Mouse (Mus musculus): ENCODE measurements around the gene Cul5. TPM values are rescaled to one million over a fixed set of nuclear protein-coding genes. Genes with fewer than 3 reads are reported as not detected.

The Cul5 gene
- total RNA-seq, 4 experiments from 2014 or later = 36.4 to 48.5 (median 41.0) TPM

GRCm38 (mm10) chr9:53607192-53607591 is 62.6 kb downstream of the Cul5 start:
- no peak for DNase-seq

- no peak for DNase-seq
These were observed 64.9 kb downstream of the Cul5 start for GRCm38 (mm10) chr9:53604954-53605353.

GRCm38 (mm10) chr9:53603849-53604248 is 66.0 kb downstream of the Cul5 start:
- no peak for DNase-seq

GRCm38 (mm10) chr9:53603384-53603783 is 66.4 kb downstream of the Cul5 start:
- DNase-seq = peak; percentile 25

- DNase-seq = no peak
These were observed 68.3 kb downstream of the Cul5 start for GRCm38 (mm10) chr9:53601541-53601940.

- no peak for DNase-seq
These were observed 71.2 kb downstream of the Cul5 start for GRCm38 (mm10) chr9:53598631-53599030.

- DNase-seq = no peak
These were observed 72.7 kb downstream of the Cul5 start for GRCm38 (mm10) chr9:53596971-53597600.

GRCm38 (mm10) chr9:53594764-53595163 is 75.0 kb downstream of the Cul5 start:
- DNase-seq = peak; percentile 41

- no peak for DNase-seq
These were observed 87.9 kb downstream of the Cul5 start for GRCm38 (mm10) chr9:53581870-53582269.

GRCm38 (mm10) chr9:53575721-53576120 is 94.1 kb downstream of the Cul5 start:
- DNase-seq = no peak

GRCm38 (mm10) chr9:53572516-53573307 is 97.1 kb downstream of the Cul5 start:
- no peak for DNase-seq

- DNase-seq = no peak
These were observed 99.2 kb downstream of the Cul5 start for GRCm38 (mm10) chr9:53570662-53571061.

Other genes with a start within 250 kb of the Cul5 start
- 10 to 100 TPM; 16.0 to 22.9 (median 20.7) TPM for gene Atm, start 133.3 kb downstream of the Cul5 start, total RNA-seq (2022)
- 10 to 100 TPM; 12.6 to 16.6 (median 14.6) TPM for gene Npat, start 133.0 kb downstream of the Cul5 start, total RNA-seq (2022)
- 100 to 1,000 TPM in 3 of 4 experiments, 10 to 100 TPM in 1; 74.4 to 114 (median 105) TPM for gene Acat1, start 59.6 kb downstream of the Cul5 start, total RNA-seq (2022)
- 1 to 10 TPM in 2 of 4 experiments, under 1 TPM in 2; 0.38 to 1.4 (median 0.99) TPM for gene Rab39, start 36.2 kb upstream of the Cul5 start, total RNA-seq (2022)
- gene Slc35f2, start 101.5 kb upstream of the Cul5 start, total RNA-seq (2022) = 1 to 10 TPM; 1.2 to 3.3 (median 2.5) TPM
- not detected for gene Sln, start 180.2 kb upstream of the Cul5 start, total RNA-seq (2022)